Mouse (Mus musculus) midbrain, embryonic 12.5 days (tissue): Measurements from ENCODE around the gene Hsd17b14. TPM values are rescaled to one million over a fixed set of nuclear protein-coding genes. Genes with fewer than 3 reads are reported as not detected.
"Not testable (repeated sequence)": the region's sequence is repeated elsewhere in the genome, so short reads cannot be mapped to it uniquely, and the experiment has no call there.

Experiments
- ATAC-seq: fragments of 200-750 bp; cut with Nextera tagmentation; 2 replicates; pipeline ENCODE4 v1.8.0; 2017; ENCODE audit warnings: low read depth, moderate TSS enrichment, moderate library complexity; ENCODE audit not compliant: low FRiP score
- H3K27ac ChIP-seq: fragments of 300-500 bp; sonication (generic); replicated peaks from 2 replicates; pipeline ENCODE4 v1.5.1; 2016; ENCODE audit warnings: mild to moderate bottlenecking
- H3K27me3 ChIP-seq: fragments of 300-500 bp; sonication (generic); 2 replicates; pipeline ENCODE4 v1.6.1; 2016; ENCODE audit warnings: mild to moderate bottlenecking
- H3K36me3 ChIP-seq: fragments of 300-500 bp; sonication (generic); 2 replicates; pipeline ENCODE4 v1.6.1; 2016
- H3K4me1 ChIP-seq: fragments of 300-500 bp; sonication (generic); 2 replicates; pipeline ENCODE4 v1.6.1; 2016
- H3K4me2 ChIP-seq: fragments of 300-500 bp; sonication (generic); replicated peaks from 2 replicates; pipeline ENCODE4 v1.6.1; 2016; ENCODE audit warnings: mild to moderate bottlenecking, moderate library complexity
- H3K4me3 ChIP-seq: fragments of 300-500 bp; sonication (generic); 2 replicates; pipeline ENCODE4 v1.5.1; 2016; ENCODE audit warnings: mild to moderate bottlenecking
- H3K9ac ChIP-seq: fragments of 300-500 bp; sonication (generic); replicated peaks from 2 replicates; pipeline ENCODE4 v1.6.1; 2016; ENCODE audit warnings: mild to moderate bottlenecking, moderate library complexity
- H3K9me3 ChIP-seq: fragments of 300-500 bp; sonication (generic); 2 replicates; pipeline ENCODE4 v1.6.1; 2016; ENCODE audit warnings: mild to moderate bottlenecking
- WGBS: fragments of 180-500 bp; shearing (Covaris S2); methylation state at CpG from one replicate; pipeline ENCODE4 v1.1.7; 2016; 5-methylcytosine and 5-hydroxymethylcytosine counted together
- polyA plus RNA-seq: library from polyadenylated mRNA; unstranded; fragments of >200 nt; fragmentation: Nextera tagmentation; extraction: Ambion mirVana; gene quantifications from 2 replicates; pipeline ENCODE4 v1.2.1, GENCODE M21; 2016

Gene Hsd17b14
- polyA plus RNA-seq, 1 experiment from 2014 or later = 0.78 TPM

DNA sequence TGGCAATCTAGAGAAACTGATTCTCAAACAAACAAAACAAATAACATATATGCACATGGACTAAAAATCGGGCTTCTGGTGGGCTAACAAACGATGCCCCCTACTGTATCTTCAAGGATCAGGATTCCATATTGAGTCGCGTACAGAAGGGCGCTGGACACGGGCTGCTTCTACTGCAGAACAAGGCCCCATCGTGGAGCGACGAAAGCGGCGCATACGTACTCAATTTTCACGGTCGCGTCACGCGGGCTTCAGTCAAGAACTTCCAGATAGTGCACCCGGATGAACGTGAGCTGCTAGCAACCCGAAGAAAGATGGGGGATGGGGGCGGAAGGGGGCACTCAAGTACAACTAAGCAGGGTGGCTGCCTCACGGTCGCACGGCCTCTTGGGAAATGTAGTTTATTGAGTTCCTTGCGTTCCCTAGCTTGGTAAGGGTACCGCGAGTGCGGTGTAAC is 32.9 kb upstream of the Hsd17b14 start:
- under 1% methylated on average over 28 of the region's 28 CpGs for WGBS
- H3K4me1 ChIP-seq = peaks cover 14% of the 10 kb centered on the region

GRCm38 (mm10) chr7:45522194-45522752 is 32.4 kb upstream of the Hsd17b14 start:
- no peaks in the 10 kb centered on the region for H3K9me3 ChIP-seq
- no peak overlapping the region for H3K9ac ChIP-seq
- H3K36me3 ChIP-seq = no peaks in the 10 kb centered on the region
- peaks cover 14% of the 10 kb centered on the region for H3K4me1 ChIP-seq
- H3K27ac ChIP-seq = no peak overlapping the region
- H3K4me3 ChIP-seq = peak overlapping the region; percentile 52
- no peaks in the 10 kb centered on the region for H3K27me3 ChIP-seq
- WGBS = 54% methylated on average over 16 of the region's 16 CpGs
- no peak; the same call in 1 of the 2 replicates for ATAC-seq
- peak overlapping the region; percentile 49 for H3K4me2 ChIP-seq

More for the DNA sequence above, 32.9 kb upstream of the Hsd17b14 start:
- Histone ChIP-seq H3K9me3 (no peaks in the 10 kb centered on the region), H3K9ac (peak overlapping the region; percentile 59), H3K4me2 (peak overlapping the region; percentile 49), H3K27ac (peak overlapping the region; percentile 75), H3K27me3 (no peaks in the 10 kb centered on the region), H3K36me3 (no peaks in the 10 kb centered on the region), H3K4me3 (peak overlapping the region; percentile 52)
- ATAC-seq = peak; percentile 69

DNA sequence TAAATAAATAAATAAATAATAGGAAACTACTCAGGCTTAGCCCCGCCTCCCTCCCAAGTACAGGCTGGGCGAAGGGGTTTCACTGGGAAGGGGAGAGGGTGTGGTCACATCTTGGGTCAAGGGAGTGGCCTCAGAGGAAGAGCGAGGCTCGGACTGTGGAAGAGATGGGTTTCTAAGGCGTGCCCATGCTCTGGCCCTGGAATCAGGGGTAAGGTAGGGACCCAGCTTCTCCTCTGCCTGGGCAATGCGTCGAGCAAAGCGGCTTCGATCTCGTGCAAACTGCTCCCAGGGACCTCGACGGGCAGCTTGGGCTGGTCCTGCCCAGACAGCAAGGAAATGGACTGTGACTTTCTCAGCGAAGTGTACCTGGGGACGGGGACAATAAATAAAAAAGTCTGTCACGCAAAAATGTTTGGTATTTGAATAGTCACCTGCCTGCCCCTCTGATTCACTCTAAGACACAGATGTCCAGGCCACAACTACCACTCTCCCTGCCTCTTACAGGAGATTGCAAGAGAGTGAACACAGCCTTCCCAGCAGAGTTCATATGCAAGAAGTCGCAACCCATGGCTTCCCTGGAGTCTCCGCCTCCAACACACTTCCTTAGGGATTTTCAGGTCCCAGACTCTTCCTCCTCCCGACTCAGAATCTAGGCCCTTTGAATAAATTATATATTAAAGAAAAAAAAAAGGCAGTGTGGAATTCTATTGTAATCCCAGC is 31.6 kb upstream of the Hsd17b14 start:
- no peak overlapping the region for H3K4me3 ChIP-seq
- no peak for ATAC-seq
- H3K9me3 ChIP-seq = no peaks in the 10 kb centered on the region
- peak overlapping the region; percentile 16; the same call in 1 of the 2 replicates for H3K4me2 ChIP-seq
- no peaks in the 10 kb centered on the region for H3K27me3 ChIP-seq
- H3K27ac ChIP-seq = no peak overlapping the region
- no peaks in the 10 kb centered on the region for H3K36me3 ChIP-seq
- H3K4me1 ChIP-seq = peaks cover 14% of the 10 kb centered on the region
- H3K9ac ChIP-seq = no peak overlapping the region
- 74% methylated on average over 18 of the region's 18 CpGs for WGBS

DNA sequence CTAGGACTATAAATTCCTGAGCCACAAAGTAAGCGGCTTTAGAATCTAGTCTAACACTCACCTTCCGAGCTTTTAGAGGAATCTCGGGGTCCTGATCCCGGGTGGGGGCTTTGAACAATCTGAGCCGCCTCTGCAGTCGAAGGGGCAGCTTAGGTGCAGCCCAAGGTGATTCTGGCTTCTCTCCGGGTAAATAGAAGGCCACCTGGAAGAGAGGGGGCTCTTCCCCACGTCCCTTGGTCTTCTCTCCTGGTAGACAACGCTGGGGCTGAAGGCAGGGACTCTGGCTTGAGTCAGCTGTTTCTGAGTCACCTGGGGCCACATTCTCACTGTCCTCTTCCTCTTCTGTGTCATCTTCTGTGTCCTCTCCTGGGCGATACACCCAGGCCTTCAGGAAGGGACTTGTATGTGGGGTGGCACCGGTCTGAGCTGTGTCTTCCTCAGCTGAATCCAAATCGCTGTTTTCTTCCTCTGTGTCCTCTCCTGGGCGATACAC is 31.0 kb upstream of the Hsd17b14 start:
- Histone ChIP-seq H3K27ac (no peak overlapping the region), H3K9me3 (no peaks in the 10 kb centered on the region), H3K36me3 (no peaks in the 10 kb centered on the region), H3K9ac (no peak overlapping the region; the same call in 1 of the 2 replicates), H3K27me3 (no peaks in the 10 kb centered on the region), H3K4me3 (no peak overlapping the region), H3K4me1 (peaks cover 14% of the 10 kb centered on the region), H3K4me2 (no peak overlapping the region)
- WGBS = 86% methylated on average over 13 of the region's 13 CpGs
- ATAC-seq = no peak

GRCm38 (mm10) chr7:45524841-45525621 is 29.7 kb upstream of the Hsd17b14 start:
- no peak for ATAC-seq
- no peaks in the 10 kb centered on the region for H3K36me3 ChIP-seq
- WGBS = 35% methylated on average over 12 of the region's 12 CpGs
- H3K27ac ChIP-seq = 0 out of 2 replicates have a peak overlapping the region, but pooled peaks have one; percentile 2
- peak overlapping the region; percentile 64 for H3K4me3 ChIP-seq
- H3K4me1 ChIP-seq = peaks cover 15% of the 10 kb centered on the region
- peak overlapping the region; percentile 83 for H3K9ac ChIP-seq
- 0 out of 2 replicates have a peak, but pooled peaks cover 7% of the 10 kb centered on the region for H3K27me3 ChIP-seq
- H3K4me2 ChIP-seq = peak overlapping the region; percentile 83
- no peaks in the 10 kb centered on the region for H3K9me3 ChIP-seq

- peak within 1 kb of the TSS; percentile 83 for H3K9ac ChIP-seq
- H3K27ac ChIP-seq = peak within 1 kb of the TSS; percentile 71
- WGBS = under 1% methylated on average over 54 of the region's 54 CpGs
- peaks cover 20% of the 10 kb centered on the region for H3K4me1 ChIP-seq
- ATAC-seq = peak; percentile 85
- H3K4me2 ChIP-seq = peak within 1 kb of the TSS; percentile 83
- peak within 1 kb of the TSS; percentile 64 for H3K4me3 ChIP-seq
- H3K27me3 ChIP-seq = 0 out of 2 replicates have a peak, but pooled peaks cover 8% of the 10 kb centered on the region
- H3K9me3 ChIP-seq = no peaks in the 10 kb centered on the region
- H3K36me3 ChIP-seq = no peaks in the 10 kb centered on the region
Observed at GRCm38 (mm10) chr7:45525809-45526473, 28.8 kb upstream of the Hsd17b14 start, which contains the start of the genes Ppp1r15a and Plekha4. Gene Ppp1r15a (minus strand): TSS chr7:45526268. Gene Plekha4 (plus strand): TSS chr7:45526330.

- H3K27me3 ChIP-seq = 0 out of 2 replicates have a peak, but pooled peaks cover 8% of the 10 kb centered on the region
- 25% methylated on average over 7 of the region's 7 CpGs for WGBS
- no peaks in the 10 kb centered on the region for H3K36me3 ChIP-seq
- peak overlapping the region; percentile 71 for H3K27ac ChIP-seq
- peak overlapping the region; percentile 64 for H3K4me3 ChIP-seq
- peak overlapping the region; percentile 83; the same call in 1 of the 2 replicates for H3K9ac ChIP-seq
- H3K4me1 ChIP-seq = peaks cover 20% of the 10 kb centered on the region
- no peaks in the 10 kb centered on the region for H3K9me3 ChIP-seq
- peak overlapping the region; percentile 83 for H3K4me2 ChIP-seq
- no peak for ATAC-seq
Observed at GRCm38 (mm10) chr7:45526474-45527120, 28.1 kb upstream of the Hsd17b14 start.

DNA sequence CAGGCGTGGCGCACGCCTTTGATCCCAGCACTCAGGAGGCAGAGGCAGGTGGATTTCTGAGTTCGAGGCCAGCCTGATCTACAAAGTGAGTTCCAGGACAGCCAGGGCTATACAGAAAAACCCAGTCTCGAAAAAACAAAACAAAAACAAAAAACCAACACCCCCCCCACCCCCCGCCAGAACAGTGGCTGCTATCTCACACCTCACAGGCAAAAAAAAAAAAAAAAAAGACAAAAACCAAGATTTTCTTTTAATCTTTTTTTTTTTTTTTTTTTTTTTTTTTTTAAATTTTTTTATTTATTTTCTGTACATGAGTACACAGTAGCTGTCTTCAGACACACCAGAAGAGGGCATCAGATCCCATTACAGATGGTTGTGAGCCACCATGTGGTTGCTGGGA is 27.5 kb upstream of the Hsd17b14 start:
- not testable (repeated sequence) for H3K9ac ChIP-seq, H3K27me3 ChIP-seq, H3K4me3 ChIP-seq, H3K4me2 ChIP-seq, ATAC-seq, H3K36me3 ChIP-seq, H3K9me3 ChIP-seq, H3K27ac ChIP-seq
- H3K4me1 ChIP-seq = peaks cover 20% of the 10 kb centered on the region
- 92% methylated on average over 6 of the region's 6 CpGs for WGBS

GRCm38 (mm10) chr7:45529461-45529860 is 25.2 kb upstream of the Hsd17b14 start:
- 14% methylated on average over 6 of the region's 6 CpGs for WGBS
- Histone ChIP-seq H3K36me3 (no peaks in the 10 kb centered on the region), H3K4me3 (no peak overlapping the region), H3K27ac (no peak overlapping the region), H3K9me3 (no peaks in the 10 kb centered on the region), H3K27me3 (0 out of 2 replicates have a peak, but pooled peaks cover 12% of the 10 kb centered on the region), H3K4me1 (peaks cover 17% of the 10 kb centered on the region), H3K4me2 (no peak overlapping the region), H3K9ac (no peak overlapping the region)
- ATAC-seq = no peak

DNA sequence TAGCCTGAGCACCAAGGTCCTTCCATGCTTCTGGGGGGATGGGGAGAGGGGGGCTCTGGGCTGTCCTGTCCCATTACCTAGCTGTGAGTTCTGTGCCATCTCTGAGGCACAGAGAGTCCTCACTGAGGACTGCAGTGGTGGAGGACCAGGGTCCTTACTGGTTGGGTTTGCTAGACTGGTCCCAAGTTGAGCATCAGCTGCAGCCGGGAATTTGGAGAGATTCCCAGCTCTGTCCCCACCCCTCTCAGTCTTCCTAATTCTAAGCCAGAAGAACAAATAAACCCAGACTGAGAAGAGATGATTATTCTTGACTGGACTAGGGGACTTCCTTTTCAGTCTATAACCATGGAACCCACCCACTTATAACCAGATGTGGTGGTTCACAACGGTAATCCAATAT is 24.1 kb upstream of the Hsd17b14 start:
- Histone ChIP-seq H3K4me3 (no peak overlapping the region), H3K27me3 (0 out of 2 replicates have a peak, but pooled peaks cover 12% of the 10 kb centered on the region), H3K4me1 (0 out of 2 replicates have a peak, but pooled peaks cover 6% of the 10 kb centered on the region), H3K9me3 (no peaks in the 10 kb centered on the region), H3K27ac (no peak overlapping the region), H3K9ac (no peak overlapping the region), H3K36me3 (no peaks in the 10 kb centered on the region), H3K4me2 (no peak overlapping the region)
- no peak for ATAC-seq
- WGBS = 82% methylated on average over 2 of the region's 2 CpGs

DNA sequence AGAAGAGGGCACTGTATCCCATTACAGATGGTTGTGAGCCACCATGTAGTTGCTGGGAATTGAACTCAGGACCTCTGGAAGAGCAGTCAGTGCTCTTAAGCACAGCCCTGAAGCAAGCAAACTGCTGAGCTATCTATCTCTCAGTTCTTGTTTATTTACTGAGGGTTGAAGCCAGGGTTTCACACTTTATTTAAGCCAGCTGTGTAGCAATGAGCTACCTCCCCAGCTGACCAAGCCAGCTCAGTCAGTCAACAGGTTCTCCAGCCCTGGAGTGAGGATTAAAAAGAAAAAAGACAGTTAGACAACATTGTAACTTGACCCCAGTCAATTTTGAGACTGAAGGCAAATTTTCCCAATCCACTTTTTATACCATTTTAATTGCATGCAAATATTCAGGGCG is 19.0 kb upstream of the Hsd17b14 start:
- no peak for ATAC-seq
- H3K4me1 ChIP-seq = peaks cover 13% of the 10 kb centered on the region
- no peaks in the 10 kb centered on the region for H3K36me3 ChIP-seq
- no peak overlapping the region for H3K9ac ChIP-seq
- 0 out of 2 replicates have a peak, but pooled peaks cover 4% of the 10 kb centered on the region for H3K27me3 ChIP-seq
- 78% methylated on average over 1 of the region's 1 CpGs for WGBS
- no peak overlapping the region for H3K4me2 ChIP-seq
- H3K9me3 ChIP-seq = no peaks in the 10 kb centered on the region
- no peak overlapping the region for H3K27ac ChIP-seq
- no peak overlapping the region for H3K4me3 ChIP-seq
